Mouse (Mus musculus): ENCODE results near the gene Arpc2.

DNA sequence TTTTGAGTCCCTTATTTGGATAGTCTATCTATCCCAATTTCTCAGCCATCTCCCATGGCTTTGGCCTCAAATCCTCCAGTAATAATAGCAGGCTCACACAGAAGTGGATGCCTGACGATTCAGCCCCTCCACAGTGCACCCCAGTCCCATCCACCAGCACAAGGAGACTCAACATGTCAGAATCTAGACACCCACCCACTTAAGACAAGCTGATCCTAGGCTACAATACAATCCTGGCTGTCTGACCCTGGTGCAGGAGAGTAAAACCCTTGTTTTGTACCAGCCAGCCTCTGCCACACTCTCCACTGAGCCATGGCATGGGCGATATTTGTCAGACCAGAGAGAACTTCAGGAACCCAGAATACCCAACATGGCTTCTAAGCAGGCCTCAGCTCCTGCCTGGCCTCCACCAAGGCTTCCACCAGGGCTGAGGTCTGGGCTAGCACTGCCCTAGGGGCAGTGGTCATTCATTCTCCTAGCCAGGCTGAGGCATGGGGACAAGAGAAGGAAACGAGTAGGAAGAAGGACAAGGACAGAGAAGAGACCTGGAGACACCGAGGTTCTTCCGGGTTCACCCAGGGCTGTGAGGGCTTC is 62.4 kb downstream of the Arpc2 start:
- TF ChIP-seq CTCF (IDR thresholded peaks at IDR 0.05; ENCODE audit: control insufficient read depth, insufficient read depth, insufficient read length) = no peak
- no peak for TF ChIP-seq FOSL1 (IDR thresholded peaks at IDR 0.05; ENCODE audit: insufficient read depth, low read length, poor library complexity, severe bottlenecking)
- TF ChIP-seq MAX (IDR thresholded peaks at IDR 0.05) = no peak
- no peak for TF ChIP-seq CEBPB (IDR thresholded peaks at IDR 0.05; ENCODE audit: low read depth)
